Mouse (Mus musculus) hindbrain, embryonic 15.5 days (tissue): ENCODE data around the gene Yy1. TPM values are rescaled to one million over a fixed set of nuclear protein-coding genes. Genes with fewer than 3 reads are reported as not detected.

ENCODE experiments used
- ATAC-seq: fragments of 200-750 bp; cut with Nextera tagmentation; 2 replicates; pipeline ENCODE4 v1.8.0; 2017; ENCODE audit warnings: low read depth, moderate number of reproducible peaks, moderate TSS enrichment; ENCODE audit not compliant: low FRiP score
- H3K27ac ChIP-seq: fragments of 300-500 bp; sonication (generic); replicated peaks from 2 replicates; pipeline ENCODE4 v1.5.1; 2015; ENCODE audit warnings: mild to moderate bottlenecking, inconsistent platforms
- H3K27me3 ChIP-seq: fragments of 300-500 bp; sonication (generic); 2 replicates; pipeline ENCODE4 v1.6.1; 2015; ENCODE audit warnings: control low read depth, inconsistent platforms
- H3K36me3 ChIP-seq: fragments of 300-500 bp; sonication (generic); 2 replicates; pipeline ENCODE4 v1.6.1; 2015; ENCODE audit warnings: control low read depth, inconsistent platforms
- H3K4me1 ChIP-seq: fragments of 300-500 bp; sonication (generic); replicated peaks from 2 replicates; pipeline ENCODE4 v1.6.1; 2015; ENCODE audit warnings: control low read depth, inconsistent platforms
- H3K4me2 ChIP-seq: fragments of 300-500 bp; sonication (generic); 2 replicates; pipeline ENCODE4 v1.6.1; 2015; ENCODE audit warnings: moderate library complexity, mild to moderate bottlenecking, inconsistent platforms
- H3K4me3 ChIP-seq: fragments of 300-500 bp; sonication (generic); 2 replicates; pipeline ENCODE4 v1.5.1; 2015; ENCODE audit warnings: mild to moderate bottlenecking, inconsistent platforms
- H3K9ac ChIP-seq: fragments of 300-500 bp; sonication (generic); 2 replicates; pipeline ENCODE4 v1.6.1; 2015; ENCODE audit warnings: inconsistent platforms
- H3K9me3 ChIP-seq: fragments of 300-500 bp; sonication (generic); 2 replicates; pipeline ENCODE4 v1.6.1; 2016; ENCODE audit warnings: control low read depth, inconsistent platforms
- WGBS: fragments of 180-500 bp; shearing (Covaris S2); methylation state at CpG from one replicate; pipeline ENCODE4 v1.1.7; 2015; 5-methylcytosine and 5-hydroxymethylcytosine counted together
- polyA plus RNA-seq: library from polyadenylated mRNA; unstranded; fragments of >200 nt; fragmentation: Nextera tagmentation; extraction: Ambion mirVana; gene quantifications from 2 replicates; pipeline ENCODE4 v1.2.1, GENCODE M21; 2015

Yy1 gene
- polyA plus RNA-seq, 1 experiment from 2014 or later, result 15.1 TPM

DNA sequence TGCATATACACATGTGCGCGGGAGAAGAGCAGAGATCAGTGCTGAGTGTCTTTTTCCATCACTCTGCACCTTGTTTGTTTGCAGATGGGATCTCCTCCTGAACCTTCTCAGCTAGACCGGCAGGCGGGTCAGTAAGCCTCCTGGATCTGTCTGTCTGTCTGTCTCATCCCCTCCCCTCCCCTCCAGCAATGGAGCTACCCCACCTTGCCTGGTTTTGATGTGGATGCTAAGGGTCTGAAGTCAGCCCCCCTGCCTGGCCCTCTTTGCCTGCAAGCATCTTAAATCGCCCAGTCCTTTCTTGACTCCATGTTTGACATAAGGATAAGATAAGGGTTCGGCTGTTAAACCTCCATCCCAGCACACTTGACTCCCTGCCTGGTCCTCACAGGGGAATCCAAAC lies 32.8 kb upstream of the Yy1 start:
- H3K9ac ChIP-seq, result no peak overlapping the region
- WGBS, result 89% methylated on average over 6 of the region's 6 CpGs

DNA sequence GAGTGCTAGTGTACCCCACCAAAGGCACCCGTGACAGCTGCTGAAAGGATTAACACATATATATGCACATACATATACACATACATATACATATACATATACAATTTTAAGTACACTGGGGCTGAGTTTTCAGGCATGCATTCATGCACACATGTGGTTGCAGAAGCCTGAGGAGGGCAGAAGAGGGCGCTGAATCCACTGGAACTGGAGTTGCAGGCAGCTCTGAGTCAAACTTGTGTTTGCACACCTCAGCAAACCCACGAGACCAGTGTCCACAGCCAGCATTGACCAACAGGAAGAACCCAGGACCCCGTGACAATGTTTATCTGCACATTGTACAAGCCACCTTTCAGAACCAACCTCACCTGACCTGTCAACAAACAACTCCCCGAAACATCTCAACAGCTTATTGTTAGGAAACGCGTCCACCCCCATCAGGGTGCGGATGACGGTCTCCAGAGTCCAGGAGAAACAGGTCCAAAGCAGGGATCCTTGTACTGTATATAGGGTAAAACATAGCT lies 32.2 kb upstream of the Yy1 start:
- Histone ChIP-seq H3K36me3 (no peaks in the 10 kb centered on the region), H3K4me1 (peaks cover 15% of the 10 kb centered on the region), H3K9ac (no peak overlapping the region), H3K27ac (no peak overlapping the region), H3K4me3 (no peak overlapping the region), H3K9me3 (no peaks in the 10 kb centered on the region), H3K27me3 (no peaks in the 10 kb centered on the region), H3K4me2 (no peak overlapping the region)
- no peak for ATAC-seq
- 74% methylated on average over 9 of the region's 9 CpGs for WGBS

More for the DNA sequence above, 32.8 kb upstream of the Yy1 start:
- H3K27ac ChIP-seq, result no peak overlapping the region
- no peak for ATAC-seq
- H3K4me1 ChIP-seq, result peaks cover 9% of the 10 kb centered on the region
- H3K27me3 ChIP-seq, result no peaks in the 10 kb centered on the region
- H3K9me3 ChIP-seq, result no peaks in the 10 kb centered on the region
- no peak overlapping the region for H3K4me2 ChIP-seq
- no peaks in the 10 kb centered on the region for H3K36me3 ChIP-seq
- no peak overlapping the region for H3K4me3 ChIP-seq

DNA sequence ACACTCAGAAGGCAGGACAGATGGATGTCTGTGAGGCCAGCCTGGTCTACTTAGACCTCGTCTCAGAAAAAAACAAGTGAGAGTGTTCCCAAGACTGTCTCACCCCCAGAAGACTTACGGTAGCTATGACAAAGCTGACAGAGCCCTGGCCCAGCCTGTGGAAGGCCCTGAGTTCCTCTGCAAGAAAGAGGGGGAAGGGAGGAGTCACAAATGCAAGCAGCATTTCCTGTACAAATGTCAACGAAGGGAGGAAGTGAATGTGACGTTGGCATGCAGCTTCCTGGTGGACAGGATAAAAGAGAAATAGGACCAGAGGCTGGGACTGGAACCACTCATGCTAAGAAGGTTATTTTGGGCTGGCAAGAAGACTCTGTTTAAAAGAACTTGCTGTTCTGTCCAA lies 31.6 kb upstream of the Yy1 start:
- Histone ChIP-seq H3K9ac (no peak overlapping the region), H3K4me2 (no peak overlapping the region), H3K36me3 (no peaks in the 10 kb centered on the region), H3K9me3 (no peaks in the 10 kb centered on the region), H3K4me3 (no peak overlapping the region), H3K4me1 (peaks cover 21% of the 10 kb centered on the region), H3K27ac (no peak overlapping the region), H3K27me3 (no peaks in the 10 kb centered on the region)
- WGBS, result 83% methylated on average over 4 of the region's 4 CpGs
- no peak for ATAC-seq

DNA sequence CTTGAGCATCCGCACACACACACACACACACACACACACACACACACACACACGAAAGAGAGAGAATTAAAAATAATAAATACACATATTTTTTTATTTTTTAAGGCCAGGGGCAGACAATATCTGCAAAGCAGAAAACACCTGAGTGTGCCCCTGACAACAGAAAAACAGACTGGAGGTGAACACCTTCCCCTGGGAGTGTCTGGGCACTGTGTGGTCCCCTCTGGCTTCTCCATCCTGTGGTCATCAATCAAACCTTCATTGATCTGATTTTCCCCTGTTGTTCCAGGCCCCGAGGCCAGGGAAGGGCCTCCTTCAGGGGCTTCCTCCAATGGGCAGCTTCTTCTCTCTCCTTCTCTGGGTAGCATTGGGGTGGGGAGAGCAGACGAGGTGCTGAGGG lies 31.1 kb upstream of the Yy1 start:
- no peak overlapping the region for H3K4me3 ChIP-seq
- ATAC-seq, result no peak
- 67% methylated on average over 4 of the region's 4 CpGs for WGBS

GRCm38 (mm10) chr12:108763057-108763796 lies 29.5 kb upstream of the Yy1 start:
- Histone ChIP-seq H3K9ac (no peak overlapping the region), H3K27ac (no peak overlapping the region), H3K9me3 (no peaks in the 10 kb centered on the region), H3K27me3 (no peaks in the 10 kb centered on the region), H3K36me3 (no peaks in the 10 kb centered on the region), H3K4me2 (no peak overlapping the region), H3K4me3 (no peak overlapping the region), H3K4me1 (peaks cover 23% of the 10 kb centered on the region)
- no peak for ATAC-seq
- 73% methylated on average over 9 of the region's 9 CpGs for WGBS

More for the DNA sequence above, 31.1 kb upstream of the Yy1 start:
- Histone ChIP-seq H3K9me3 (no peaks in the 10 kb centered on the region), H3K4me1 (peaks cover 26% of the 10 kb centered on the region), H3K27ac (no peak overlapping the region), H3K4me2 (no peak overlapping the region), H3K36me3 (no peaks in the 10 kb centered on the region), H3K27me3 (no peaks in the 10 kb centered on the region), H3K9ac (no peak overlapping the region)

GRCm38 (mm10) chr12:108764917-108765678 lies 27.7 kb upstream of the Yy1 start:
- ATAC-seq, result no peak
- peak overlapping the region; percentile 19 for H3K4me3 ChIP-seq
- H3K27ac ChIP-seq, result peak overlapping the region; percentile 72

DNA sequence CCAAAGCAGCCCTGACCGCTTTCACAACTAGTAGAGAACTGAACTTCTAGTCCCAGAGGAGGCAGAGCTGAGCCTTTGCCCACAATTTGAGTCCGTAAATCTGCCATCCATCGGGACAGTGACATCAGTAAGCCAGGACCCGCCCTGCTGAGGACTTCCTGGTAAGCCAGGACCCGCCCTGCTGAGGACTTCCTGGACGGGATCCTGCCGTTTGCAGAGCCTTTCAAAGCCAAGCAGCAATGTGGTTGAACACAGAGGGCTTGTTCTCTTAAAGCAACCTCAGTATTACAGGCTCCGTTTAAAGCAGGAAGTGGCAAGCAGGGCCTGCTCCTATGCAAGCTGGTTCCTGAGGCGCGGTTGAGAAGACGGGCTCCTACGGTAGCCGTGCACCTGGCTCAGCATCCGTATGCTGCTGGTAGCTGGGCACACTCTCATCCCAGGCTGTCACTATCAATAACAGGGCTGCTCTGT lies 27.0 kb upstream of the Yy1 start:
- Histone ChIP-seq H3K36me3 (no peaks in the 10 kb centered on the region), H3K4me1 (peaks cover 22% of the 10 kb centered on the region), H3K27ac (peak overlapping the region; percentile 72), H3K9ac (peak overlapping the region; percentile 27; the same call in 1 of the 2 replicates), H3K27me3 (no peaks in the 10 kb centered on the region), H3K4me3 (peak overlapping the region; percentile 19), H3K4me2 (peak overlapping the region; percentile 39), H3K9me3 (no peaks in the 10 kb centered on the region)
- peak; percentile 24; the same call in 1 of the 2 replicates for ATAC-seq
- WGBS, result 36% methylated on average over 14 of the region's 14 CpGs

More at GRCm38 (mm10) chr12:108764917-108765678, 27.7 kb upstream of the Yy1 start:
- Histone ChIP-seq H3K27me3 (no peaks in the 10 kb centered on the region), H3K36me3 (no peaks in the 10 kb centered on the region), H3K9me3 (no peaks in the 10 kb centered on the region), H3K4me2 (peak overlapping the region; percentile 39), H3K4me1 (peaks cover 22% of the 10 kb centered on the region), H3K9ac (0 out of 2 replicates have a peak overlapping the region, but pooled peaks have one; percentile 27)
- 73% methylated on average over 22 of the region's 22 CpGs for WGBS

- ATAC-seq, result no peak
- Histone ChIP-seq H3K9me3 (no peaks in the 10 kb centered on the region), H3K36me3 (no peaks in the 10 kb centered on the region), H3K27me3 (no peaks in the 10 kb centered on the region), H3K4me2 (peak overlapping the region; percentile 39), H3K27ac (peak overlapping the region; percentile 72), H3K4me1 (peaks cover 22% of the 10 kb centered on the region), H3K9ac (peak overlapping the region; percentile 27; the same call in 1 of the 2 replicates), H3K4me3 (peak overlapping the region; percentile 19)
- 60% methylated on average over 10 of the region's 10 CpGs for WGBS
Measured at GRCm38 (mm10) chr12:108766316-108766715, 26.5 kb upstream of the Yy1 start.

GRCm38 (mm10) chr12:108766866-108767265 lies 25.9 kb upstream of the Yy1 start:
- no peaks in the 10 kb centered on the region for H3K27me3 ChIP-seq
- 0 out of 2 replicates have a peak, but pooled peaks have one; percentile 32 for ATAC-seq
- WGBS, result 45% methylated on average over 7 of the region's 7 CpGs
- H3K36me3 ChIP-seq, result no peaks in the 10 kb centered on the region
- 0 out of 2 replicates have a peak overlapping the region, but pooled peaks have one; percentile 72 for H3K27ac ChIP-seq
- no peak overlapping the region for H3K9ac ChIP-seq
- peak overlapping the region; percentile 39; the same call in 1 of the 2 replicates for H3K4me2 ChIP-seq
- no peak overlapping the region for H3K4me3 ChIP-seq
- H3K9me3 ChIP-seq, result no peaks in the 10 kb centered on the region
- peaks cover 22% of the 10 kb centered on the region for H3K4me1 ChIP-seq

DNA sequence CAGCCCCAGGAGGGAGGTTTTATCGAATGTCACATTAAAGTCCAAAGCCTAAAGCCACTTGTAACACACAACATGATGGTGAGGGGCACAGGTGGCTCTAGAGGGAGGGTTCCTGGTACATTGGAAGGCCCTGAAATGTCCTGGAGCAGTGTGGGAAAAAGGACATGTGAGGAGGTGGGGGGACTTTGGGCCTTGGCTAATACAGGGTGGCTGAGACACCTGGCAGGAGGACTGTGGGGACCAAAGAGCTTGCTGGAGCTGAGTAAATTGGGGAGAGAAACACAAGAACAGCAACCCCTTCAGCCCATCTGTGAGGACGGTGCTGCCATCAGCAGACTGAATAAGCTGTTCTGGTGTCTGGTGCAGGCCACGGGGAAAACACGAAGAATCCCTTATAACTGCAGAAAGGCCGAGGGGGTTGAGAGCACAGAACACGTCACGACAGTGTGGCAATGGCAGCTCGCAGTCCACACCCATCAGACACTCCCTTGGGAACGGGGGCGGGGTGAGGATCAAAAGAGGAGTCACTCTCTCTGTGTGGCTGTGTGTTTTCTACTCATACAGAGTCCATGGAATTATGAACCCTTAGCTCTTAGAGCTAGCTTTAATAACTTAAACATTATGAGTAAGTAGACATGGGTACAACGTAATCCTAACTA lies 24.4 kb upstream of the Yy1 start:
- Histone ChIP-seq H3K9me3 (no peaks in the 10 kb centered on the region), H3K4me1 (peaks cover 22% of the 10 kb centered on the region), H3K9ac (no peak overlapping the region), H3K27ac (no peak overlapping the region), H3K4me3 (no peak overlapping the region), H3K27me3 (no peaks in the 10 kb centered on the region), H3K36me3 (no peaks in the 10 kb centered on the region), H3K4me2 (no peak overlapping the region)
- 82% methylated on average over 11 of the region's 11 CpGs for WGBS
- no peak; the same call in 1 of the 2 replicates for ATAC-seq

DNA sequence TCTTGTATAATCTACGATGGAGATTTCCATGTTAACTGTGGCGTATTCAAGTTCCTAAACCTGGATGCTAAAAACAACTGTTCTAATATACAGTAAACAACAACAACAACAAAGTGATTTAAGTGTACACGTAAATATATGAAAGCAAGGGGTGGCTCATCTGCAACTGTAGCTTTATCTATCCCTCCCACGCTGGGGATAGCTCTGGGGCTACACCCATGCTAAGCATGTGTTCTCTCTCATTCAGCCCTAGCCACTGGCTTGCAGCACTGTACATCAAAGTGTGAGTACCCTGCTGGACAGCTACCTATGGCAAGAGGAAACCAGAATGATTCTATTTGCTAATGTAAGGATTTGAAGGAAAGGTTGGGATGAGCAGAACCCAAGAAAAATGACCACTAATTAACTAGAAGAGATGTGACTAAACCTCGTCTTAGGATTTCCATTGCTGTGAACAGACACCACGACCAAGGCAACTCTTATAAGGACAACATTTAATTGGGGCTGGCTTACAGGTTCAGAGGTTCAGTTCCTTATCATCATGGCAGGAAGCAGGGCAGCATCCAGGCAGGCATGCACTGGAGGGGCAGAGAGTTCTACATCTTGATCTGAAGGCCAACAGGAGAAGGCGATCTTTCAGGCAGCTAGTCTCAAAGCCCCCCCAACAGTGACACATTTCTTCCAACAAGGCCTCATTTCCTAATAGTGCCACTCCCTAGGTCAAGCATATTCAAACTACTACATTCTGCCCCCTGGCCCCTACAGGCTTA lies 12.5 kb upstream of the Yy1 start:
- no peaks in the 10 kb centered on the region for H3K9me3 ChIP-seq
- 98% methylated on average over 7 of the region's 7 CpGs for WGBS
- H3K27ac ChIP-seq, result no peak overlapping the region
- H3K4me3 ChIP-seq, result no peak overlapping the region
- no peaks in the 10 kb centered on the region for H3K4me1 ChIP-seq
- no peak overlapping the region for H3K9ac ChIP-seq
- H3K4me2 ChIP-seq, result no peak overlapping the region
- ATAC-seq, result no peak
- H3K27me3 ChIP-seq, result no peaks in the 10 kb centered on the region
- peaks cover 7% of the 10 kb centered on the region for H3K36me3 ChIP-seq
